Mouse (Mus musculus) granulocyte monocyte progenitor cell, adult 5-6 weeks (primary cell): ENCODE measurements around the gene Slc35e4. TPM values are rescaled to one million over a fixed set of nuclear protein-coding genes. Genes with fewer than 3 reads are reported as not detected.
A peak's percentile ranks its signal among the peaks of the same experiment; 100 is the strongest.
"Not testable (repeated sequence)": the region's sequence is repeated elsewhere in the genome, so short reads cannot be mapped to it uniquely, and the experiment has no call there.

Experiments used
- ATAC-seq: replicated peaks from 2 replicates; pipeline ENCODE4 v1.8.0; 2016; ENCODE audit warnings: mild to moderate bottlenecking, moderate TSS enrichment, inconsistent platforms; ENCODE audit not compliant: poor library complexity, severe bottlenecking
- total RNA-seq, 2 experiments: library from RNA; stranded (forward) in 1 of 2; stranded (reverse) in 1 of 2; fragments of 200-712, 200-1000 nt in 1 of 2; fragments of >200 nt in 1 of 2; fragmentation: Nextera tagmentation in 1 of 2; gene quantifications; 2 replicates each; pipeline ENCODE4 v1.2.3; 2014 to 2017

Gene Slc35e4
- total RNA-seq (2014; fragmentation: Nextera tagmentation) (1.2 and 2.1 TPM in 2 replicates), total RNA-seq (2017) (2.4 and 2.8 TPM in 2 replicates)

DNA sequence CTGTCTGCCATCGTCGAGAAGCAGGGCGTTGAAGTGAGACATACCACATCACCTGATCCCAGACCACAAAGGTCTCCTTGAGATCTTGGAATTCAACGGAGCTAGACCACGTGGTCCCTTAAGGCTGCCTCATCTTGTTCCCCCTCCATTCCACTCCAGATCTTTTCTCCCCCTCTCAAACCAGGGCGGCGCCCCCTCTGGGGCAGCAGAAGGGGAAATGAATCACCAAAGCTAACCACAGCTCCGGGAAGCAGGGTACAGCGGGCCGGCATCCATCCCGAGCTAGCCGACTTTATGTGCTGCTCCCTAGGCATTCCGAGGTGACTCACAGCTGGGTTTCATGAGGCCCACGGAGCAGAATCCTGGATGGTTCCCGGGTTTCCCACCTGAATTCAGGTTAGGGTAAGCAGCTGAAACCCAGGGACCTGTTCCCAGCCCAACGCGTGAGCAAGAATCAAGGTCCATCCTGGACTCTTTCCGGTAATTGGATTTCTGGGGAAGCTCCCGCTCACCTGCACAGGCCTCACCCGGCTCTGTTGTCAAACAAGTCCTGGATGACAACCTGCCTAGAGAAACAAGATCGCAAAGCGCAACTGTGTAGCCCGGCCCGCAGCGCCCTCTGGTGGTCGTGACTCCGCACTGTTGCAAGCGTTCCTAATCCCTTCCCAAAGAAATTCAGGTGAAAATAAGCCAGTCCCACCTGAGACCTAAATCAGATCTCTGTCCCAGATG lies at the start of gene Slc35e4:
TSS of gene Slc35e4 (minus strand) at position 556 of the 732 bp plus-strand sequence.
- peak; percentile 69 for ATAC-seq

DNA sequence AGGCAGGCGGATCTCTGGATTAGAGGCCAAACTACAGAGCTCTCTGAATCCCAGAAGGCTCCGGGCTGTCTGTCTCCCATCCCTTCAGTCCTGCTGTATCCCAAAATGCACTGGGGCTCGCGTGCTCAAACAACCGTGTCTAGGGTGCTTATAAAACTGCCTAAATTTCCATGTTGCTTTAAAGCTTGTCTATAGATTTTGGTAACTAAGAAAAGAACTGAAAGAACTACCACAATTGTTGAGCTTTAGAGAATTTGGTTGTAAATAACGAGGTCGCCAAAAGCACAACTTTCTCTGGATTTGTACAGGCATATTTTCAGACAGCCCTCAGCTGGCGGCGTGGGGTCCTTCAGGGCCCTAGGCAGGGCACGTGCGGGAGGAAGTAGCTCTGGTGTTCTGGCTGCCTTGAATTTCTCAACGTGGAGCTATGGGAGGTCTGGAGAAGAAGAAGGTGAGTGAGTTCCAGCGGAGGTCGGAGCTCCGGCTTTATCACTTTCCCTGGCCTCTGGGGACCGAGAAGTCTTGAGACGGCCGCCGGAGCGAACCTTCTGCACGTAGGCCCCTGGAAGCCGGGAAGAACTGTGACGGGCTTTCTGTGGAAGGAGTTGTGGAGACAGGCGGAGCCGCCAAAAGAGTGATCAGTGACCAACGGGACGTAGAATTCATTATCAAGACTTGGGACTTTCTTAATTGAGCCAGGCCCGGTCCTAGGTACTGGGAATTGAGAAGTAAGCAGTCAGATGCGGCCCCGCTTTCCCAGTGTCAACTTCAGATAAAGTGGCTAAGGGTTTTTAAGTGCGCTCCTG lies 49.3 kb upstream of the Slc35e4 start, which contains the start of gene Pes1:
TSS of gene Pes1 (plus strand) at position 366 of the 806 bp plus-strand sequence.
- ATAC-seq: peak; percentile 90

DNA sequence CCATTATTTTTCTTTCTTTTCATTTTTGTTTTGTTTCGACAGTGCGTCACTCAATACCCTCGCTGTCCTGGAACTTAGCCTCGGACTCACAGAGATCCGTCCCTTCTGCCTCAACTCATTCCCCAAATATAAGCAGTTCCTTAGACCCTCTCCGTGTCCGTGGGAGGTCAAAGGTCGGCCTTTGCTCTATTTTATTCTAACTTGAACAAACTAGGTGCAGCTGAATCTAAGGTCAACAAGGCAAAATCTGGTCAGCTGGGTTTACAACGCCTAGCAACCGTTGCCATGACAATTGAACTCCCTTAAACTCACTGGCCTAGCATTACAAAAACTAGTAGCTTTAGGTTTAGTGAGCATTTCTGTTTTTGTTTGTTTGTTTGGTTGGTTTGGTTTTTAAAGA lies 48.7 kb upstream of the Slc35e4 start:
- ATAC-seq: no peak

DNA sequence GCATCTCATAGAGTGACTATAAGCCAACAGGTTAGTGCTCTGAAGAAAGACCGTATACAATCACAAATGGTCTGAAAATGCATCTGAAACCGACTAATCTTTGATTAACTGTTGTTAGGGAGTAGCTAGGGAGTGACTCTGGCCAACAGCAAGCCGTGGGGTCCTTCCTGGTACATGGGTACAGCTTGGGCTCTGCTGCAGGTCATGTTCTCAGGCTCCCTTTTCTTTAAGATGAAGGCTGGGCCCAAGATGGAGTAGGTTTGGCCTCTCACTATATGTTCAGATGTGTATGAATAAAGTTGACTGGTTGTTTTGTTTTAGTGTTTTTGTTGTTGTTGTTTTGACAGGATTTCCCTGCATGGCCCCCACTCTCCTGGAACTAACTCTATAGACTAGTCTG lies 47.3 kb upstream of the Slc35e4 start:
- ATAC-seq: no peak

DNA sequence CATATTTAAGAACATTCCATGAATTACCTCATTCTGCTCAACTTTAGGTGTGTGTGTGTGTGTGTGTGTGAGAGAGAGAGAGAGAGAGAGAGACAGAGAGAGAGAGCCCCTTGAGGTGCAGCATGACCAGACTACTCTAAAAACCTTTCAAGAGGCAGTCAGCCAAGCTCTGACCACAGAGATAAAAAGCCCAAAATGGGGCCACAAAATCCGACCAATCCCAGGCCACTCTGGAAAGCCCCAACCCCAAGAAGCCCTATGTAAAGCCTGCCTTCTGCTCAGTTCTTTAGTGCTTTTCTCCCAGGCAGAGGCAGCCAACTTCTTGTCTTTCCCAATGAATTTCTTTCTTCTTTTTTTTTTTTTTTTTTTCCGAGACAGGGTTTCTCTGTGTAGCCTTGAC lies 46.4 kb upstream of the Slc35e4 start:
- ATAC-seq: no peak

DNA sequence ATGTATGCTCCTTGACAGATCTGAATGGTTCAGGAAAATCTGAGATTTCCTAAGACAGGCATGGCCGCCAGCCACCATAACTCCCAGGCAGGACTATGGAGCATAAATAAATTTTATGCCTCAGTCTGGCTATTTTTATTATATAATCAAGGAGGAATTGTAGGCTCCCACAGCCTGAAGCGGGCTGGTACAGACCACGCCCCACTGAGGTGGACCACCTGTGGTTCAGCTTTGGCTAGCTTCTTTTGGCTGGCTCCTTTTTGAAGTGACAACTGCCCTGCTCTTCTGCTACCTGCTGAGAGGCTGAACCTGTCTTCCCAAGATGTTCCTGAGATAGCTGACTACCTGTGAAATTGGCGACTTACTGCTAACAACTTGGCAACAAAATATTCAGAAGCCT lies 40.9 kb upstream of the Slc35e4 start:
- not testable (repeated sequence) for ATAC-seq

DNA sequence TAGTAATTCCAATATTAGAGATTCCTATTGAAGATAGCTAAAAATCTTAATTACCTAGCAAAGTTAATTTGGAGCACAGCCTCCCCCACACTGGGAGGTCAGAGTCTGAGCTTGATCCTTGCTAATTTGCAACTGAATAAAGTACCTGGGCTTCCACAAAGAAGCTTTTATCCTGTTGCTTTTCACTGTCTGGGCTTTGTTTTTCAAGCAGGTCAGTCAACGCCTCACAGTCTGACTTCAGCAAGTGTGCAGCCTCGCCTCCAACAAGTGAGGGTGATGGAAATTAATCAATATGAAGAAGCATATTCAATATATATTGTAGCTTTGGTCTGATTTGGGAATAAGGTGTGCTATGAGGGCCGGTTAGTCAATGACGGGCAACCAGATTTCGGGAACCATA lies 40.4 kb upstream of the Slc35e4 start:
- ATAC-seq: not testable (repeated sequence)

DNA sequence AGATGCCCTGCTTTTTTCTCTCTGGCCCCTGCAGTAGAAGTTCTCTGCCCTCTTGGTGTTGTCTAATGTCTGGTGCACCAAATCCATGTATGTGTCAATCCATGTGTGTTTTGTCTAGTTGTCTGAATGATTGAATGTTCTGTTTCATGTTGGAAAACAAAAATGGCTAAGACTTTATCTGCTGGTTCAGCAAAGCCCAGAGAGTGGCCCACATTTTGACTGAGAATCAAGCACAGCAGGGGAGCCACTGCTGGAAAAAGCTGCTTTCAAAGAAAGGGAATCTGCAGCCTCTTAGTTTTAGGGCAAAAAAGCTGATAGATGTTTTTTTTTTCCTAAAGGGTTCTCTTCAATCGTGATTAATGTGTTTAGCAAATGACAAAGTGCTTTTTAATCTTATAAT lies 31.9 kb upstream of the Slc35e4 start:
- ATAC-seq: no peak

DNA sequence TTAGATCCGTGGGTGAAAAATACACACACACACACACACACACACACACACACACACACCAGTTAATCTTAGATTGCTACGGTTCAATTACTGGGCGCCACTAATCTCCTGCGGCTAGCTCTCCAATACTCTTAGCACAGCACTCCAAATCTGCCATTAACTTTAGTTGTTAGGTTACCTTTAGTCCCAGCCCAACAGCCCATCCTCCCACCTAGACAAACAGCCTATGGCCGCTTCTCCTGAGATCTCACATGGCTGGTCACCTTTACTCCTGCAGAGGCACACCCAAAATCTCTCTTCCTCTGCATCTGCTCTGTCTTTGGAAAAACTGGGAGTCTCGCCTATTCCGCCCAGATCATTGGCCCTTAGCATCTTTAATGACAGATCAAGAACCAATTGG lies 26.9 kb upstream of the Slc35e4 start:
- ATAC-seq: no peak

DNA sequence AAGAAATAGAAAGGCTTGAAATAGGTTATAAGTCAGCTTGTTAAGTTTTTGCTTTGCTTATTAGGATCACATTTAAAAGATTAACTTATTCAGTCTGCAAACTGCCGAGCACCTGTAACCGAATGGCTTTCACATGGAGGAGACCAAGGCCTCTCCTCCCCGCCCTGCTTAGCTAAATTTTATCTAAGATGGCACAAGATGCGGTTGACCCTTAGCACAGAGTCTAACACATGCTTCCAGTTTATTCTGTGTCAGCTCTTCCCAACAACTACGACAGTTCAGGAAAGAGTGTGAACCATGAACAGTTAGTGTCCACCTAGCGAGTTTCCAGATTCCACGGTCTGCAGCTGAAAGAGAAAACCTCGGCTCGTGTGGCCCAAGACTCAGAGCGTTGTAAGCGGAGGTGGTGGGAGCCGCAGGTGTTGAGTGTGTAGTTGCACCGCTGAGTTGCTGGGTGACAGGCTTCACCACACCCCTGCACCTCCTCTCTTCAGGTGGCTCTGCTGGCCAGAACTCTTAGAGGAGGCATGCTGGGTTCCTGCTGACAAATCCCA lies 22.9 kb upstream of the Slc35e4 start:
- no peak for ATAC-seq

DNA sequence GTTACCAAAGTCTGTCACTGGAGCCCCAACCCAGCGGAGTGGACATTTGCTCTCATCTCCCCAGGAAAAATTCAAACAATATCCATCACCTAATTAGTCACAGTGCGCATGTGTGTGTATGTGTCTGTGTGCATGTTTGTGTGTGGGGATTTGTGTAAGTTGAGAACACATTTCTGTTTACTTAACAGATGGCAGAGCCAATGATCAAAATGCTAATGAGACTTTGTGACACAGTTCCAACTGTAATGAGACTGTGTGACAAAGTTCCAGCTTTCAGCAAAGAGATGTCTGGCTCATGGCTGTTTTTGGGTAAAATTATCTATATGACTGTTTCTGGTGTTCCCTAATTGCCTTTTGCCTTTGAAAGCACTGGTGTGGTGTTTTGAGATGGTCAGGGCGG lies 21.9 kb upstream of the Slc35e4 start:
- no peak for ATAC-seq

DNA sequence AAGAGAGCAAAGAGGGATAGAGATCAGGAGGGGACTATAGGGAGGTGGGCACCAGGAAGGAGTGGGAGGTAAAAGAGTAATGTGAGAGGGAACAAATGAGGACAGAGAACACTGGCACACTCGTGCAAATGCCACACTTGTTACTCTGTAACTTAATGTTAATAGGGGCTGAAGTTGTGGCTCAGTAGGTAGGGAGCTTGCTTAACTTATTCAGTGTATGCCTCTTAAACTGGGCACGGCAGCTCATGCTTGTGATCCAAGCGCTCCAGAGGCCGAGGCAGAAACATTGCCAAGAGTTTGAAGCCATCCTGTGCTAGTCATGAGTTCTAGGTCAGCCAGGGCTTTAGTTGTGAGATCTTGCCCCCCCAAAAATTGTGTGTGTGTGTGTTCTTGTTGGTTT lies 20.7 kb upstream of the Slc35e4 start:
- no peak for ATAC-seq

DNA sequence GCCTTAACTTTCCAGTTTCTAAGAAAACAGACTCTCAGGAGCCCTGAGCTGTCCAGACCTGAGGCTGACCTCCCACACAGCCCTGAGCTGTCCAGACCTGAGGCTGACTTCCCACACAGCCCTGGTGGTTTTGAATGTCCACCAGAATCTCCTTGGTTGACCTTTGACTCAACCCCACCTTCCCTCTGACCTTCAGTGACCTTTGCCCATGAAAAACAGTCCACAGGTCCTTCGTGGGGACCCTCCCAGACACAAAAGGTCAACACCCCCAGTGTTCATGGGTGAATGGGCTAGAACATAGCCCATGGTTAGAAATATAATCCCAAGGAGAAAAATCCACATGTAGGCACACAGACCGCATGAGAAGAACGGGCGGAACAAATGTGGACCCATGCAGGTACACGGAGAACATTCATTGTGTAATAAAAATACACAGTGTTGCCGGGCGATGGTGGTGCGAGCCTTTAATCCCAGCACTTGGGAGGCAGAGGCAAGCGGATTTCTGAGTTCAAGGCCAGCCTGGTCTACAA lies 19.4 kb upstream of the Slc35e4 start:
- no peak for ATAC-seq

DNA sequence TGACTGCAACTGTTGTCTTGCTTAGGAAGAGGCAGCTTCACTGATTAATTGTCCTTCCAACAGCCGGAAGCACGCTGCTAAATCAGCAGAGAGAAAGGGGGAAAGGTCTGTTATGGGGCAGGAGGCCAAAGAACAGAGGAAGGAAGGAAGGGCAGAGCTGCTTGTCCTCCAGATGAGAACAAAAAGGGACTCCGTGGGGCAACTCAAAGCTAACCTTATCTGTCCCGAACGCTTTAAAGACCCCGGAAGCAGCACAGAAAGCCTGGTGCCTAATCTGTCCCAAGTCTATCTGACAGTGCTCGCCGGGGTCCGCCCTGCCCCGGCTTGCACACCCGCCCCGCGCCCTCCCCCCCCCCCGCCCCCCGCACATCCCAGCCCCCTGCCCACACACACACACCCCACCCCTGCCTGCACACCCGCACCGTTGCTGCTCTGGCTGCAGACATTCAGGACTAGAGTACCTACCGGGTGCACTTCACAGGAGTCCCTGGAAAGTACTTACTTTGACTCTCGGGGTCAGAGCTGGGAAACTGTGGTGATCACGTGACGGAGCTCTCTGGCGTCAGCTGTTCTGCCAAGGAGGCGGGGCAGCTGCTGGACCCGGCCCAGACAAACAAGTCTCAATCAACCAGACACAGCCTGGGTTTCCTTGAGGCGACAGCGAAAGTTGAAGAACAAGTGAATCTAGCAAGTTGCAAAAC lies 17.2 kb upstream of the Slc35e4 start, which contains the start of gene Tcn2:
TSS of gene Tcn2 (minus strand) at position 649 of the 701 bp plus-strand sequence.
- ATAC-seq: peak; percentile 65

DNA sequence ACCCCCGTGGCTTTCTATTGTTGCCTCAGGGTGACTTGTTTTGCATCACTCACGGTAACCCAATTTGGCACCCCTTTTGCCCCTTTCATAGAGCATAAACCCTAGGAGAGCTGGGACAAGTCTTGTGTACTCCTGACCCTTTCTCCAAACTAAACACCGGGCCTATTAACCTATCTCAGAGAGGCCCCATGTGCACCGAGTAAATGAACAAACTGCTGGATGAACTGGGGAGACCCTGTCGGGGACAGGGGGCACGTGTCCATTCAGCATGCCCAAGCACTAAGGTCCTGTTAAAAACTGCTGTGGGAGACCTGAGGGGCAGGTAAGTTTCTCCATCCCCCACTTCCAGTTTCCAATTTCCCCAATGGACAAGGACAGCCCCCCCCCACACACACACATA lies 16.5 kb upstream of the Slc35e4 start:
- no peak for ATAC-seq

DNA sequence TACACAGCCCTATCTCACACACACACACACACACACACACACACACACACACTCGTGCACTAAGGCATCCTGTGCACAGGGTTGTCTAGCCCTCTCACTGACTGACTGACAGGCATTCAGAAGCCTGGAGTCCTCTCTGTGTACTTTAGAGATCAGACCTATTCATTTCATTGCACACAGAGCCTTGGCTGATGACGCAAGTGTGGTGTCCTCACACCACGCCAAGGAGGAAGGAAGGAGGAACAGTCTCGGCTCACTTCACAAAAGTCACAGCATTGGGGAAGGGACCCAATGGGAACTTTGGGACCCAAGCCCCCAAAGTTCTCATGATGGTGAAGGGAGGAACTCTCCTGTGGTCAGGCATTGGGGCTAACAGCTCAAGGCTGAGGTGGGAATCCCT lies 15.6 kb upstream of the Slc35e4 start:
- peak; percentile 91 for ATAC-seq

DNA sequence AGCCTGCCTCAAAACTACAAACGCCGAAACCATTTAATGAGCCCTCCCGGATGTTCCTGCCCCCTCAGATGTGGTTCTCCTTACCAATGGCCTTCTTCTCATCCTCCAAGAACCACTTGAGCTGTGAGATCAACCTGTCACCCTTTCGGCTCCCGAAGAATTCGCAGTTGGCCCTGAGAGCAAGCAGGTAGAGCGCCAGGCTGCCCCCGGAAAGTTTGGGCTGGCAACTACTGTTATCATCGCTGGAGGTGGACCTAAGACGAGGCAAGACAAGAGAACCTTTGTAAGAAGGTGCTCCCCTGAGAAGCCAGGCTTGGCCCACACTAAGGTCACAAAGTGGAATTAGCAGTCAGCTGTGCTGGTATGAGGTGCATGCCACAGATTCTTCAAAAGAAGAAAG lies 11.5 kb upstream of the Slc35e4 start:
- no peak for ATAC-seq

DNA sequence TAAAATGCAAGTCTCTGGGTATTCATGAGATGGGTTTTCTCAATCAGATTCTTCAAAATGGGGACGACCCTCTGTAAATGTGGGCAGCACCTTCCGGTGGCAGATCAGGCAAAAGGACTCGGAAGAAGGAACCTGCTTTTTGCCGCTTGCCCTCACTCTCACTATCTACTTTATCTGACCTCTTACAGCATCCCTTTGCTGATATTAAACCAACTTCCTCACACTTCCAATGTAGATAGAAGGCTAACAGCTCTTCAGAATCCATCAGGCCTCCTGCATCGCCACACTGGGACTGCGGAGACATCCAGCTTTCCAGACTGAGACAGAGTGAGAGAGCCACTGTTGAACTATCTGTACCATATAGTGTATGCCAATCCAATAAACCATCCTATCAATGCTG lies 8.3 kb upstream of the Slc35e4 start:
- ATAC-seq: no peak

DNA sequence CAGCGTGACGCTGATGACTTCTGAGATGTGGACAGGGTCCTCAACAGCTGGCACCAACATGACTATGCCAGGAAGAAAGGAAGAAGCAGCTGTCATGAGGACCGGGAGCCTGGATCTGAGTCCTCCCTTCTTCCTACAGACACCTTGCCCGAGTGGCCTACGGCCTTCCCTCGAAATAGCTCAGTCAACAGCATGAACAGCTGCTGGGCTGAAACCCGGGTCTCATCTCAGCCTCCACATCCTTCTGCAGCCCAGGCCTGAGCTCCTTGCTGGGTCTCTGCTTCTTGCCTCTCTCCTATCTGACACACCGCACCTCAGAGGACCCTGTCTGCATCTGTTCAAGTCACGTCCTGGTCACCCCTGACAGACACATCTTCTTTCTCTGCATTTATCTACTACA lies 7.7 kb upstream of the Slc35e4 start:
- ATAC-seq: no peak

DNA sequence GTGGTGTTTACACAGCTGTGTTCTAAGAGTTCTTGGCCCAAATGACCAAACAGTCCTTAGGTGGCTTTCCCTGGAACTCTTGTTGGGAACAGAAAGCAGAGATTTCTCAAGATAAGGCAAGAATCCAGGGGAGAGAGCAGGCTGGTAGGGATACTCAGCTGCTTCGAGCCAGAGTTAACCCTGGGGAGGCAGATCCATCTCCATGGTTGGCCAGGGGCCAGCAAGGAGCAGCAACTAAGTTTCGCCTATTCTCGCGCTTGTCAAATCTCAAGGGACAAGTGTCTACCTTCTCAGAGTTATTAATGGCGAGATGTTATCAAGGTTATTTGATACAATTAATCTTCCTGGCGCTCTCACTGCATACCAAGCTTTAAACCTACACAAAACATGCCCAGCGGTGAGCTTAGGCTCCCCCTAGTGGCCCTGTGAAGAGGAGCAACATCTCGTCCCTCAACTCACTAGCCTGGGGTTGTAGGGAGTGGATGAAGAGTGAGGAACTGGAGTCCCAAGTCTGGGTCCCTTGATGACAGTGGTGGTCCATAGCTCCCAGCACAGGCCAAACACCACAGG lies 6.9 kb upstream of the Slc35e4 start:
- peak; percentile 84 for ATAC-seq
